Mouse (Mus musculus): ENCODE data around the gene Rhoh. TPM values are rescaled to one million over a fixed set of nuclear protein-coding genes. Genes with fewer than 3 reads are reported as not detected.

Rhoh gene
- polyA plus RNA-seq, 1 experiment from 2014 or later: 0.33 TPM

DNA sequence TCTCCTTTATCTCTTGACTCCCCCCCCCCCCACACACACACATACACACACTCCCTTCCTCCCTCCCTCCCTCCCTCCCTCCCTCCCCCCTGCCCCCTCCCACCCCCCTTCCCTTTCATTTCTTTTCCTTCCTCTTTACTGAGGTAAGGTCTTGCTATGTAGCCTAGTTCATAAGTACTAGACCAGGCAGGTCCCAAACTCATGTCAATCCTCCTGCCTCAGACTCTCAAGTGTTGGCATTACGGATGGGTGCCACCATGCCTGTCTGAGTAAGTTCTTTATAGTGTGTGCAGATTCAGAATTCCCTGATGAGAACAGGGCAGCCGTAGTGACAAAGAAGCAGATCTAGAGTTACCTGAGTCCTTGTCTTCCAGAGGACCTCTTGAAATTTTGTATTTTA lies 20.2 kb downstream of the Rhoh start:
- H3K9ac ChIP-seq (ENCODE audit: low read length): no peak overlapping the region
- H3K4me3 ChIP-seq (ENCODE audit: low read depth, low read length): no peak overlapping the region
- ATAC-seq (ENCODE audit: low FRiP score) (no peak), DNase-seq (ENCODE audit: low spot score, missing footprints) (no peak)
- no peaks in the 10 kb centered on the region for H3K4me1 ChIP-seq (ENCODE audit: control insufficient read depth, insufficient read depth, low read length)
- H3K9me3 ChIP-seq (ENCODE audit: control insufficient read depth, low read length): no peaks in the 10 kb centered on the region
- no peaks in the 10 kb centered on the region for H3K36me3 ChIP-seq (ENCODE audit: control insufficient read depth, insufficient read depth, low read length)
- H3K4me2 ChIP-seq: no peak overlapping the region
- 88% methylated on average over 2 of the region's 2 CpGs for WGBS
- H3K27me3 ChIP-seq (ENCODE audit: control insufficient read depth, insufficient read depth, low read length): no peaks in the 10 kb centered on the region
- no peak overlapping the region for H3K27ac ChIP-seq (ENCODE audit: low read depth, low read length)

DNA sequence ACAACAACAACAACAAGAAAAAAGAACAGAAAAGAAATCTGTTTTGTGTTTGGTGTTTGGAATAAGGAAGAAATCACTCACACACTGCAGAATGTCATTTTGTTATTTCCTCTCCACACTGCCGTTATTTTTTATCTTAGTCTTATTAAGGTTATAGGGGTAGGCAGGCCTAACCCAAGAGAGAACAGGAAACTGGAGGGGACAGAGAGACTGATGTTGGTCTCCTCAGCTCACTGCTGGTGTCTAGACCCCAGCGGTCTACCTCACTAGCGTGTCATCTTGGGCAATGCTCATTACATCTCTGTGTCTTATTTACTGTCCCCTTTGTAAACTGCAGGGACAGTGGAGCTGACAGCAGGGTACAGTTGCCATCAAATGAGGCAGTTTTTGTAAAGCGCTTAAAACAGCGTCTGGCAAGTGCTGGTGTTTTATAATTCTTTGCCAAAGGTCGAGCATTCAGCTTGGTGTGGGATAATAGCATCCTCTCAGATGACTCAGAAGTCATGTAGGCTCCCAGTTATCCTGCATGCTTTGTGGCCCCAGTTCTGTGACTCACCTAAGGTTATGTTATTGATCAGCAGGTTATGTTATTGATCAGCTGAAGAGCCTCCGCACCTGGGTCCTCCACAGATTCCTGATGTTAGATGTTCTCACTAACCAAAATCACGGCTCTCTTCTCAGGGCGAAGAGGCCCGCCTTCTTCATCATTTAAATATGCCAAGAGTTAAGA lies 21.6 kb downstream of the Rhoh start:
- no peak overlapping the region for H3K27ac ChIP-seq (ENCODE audit: low read depth, low read length)
- 89% methylated on average over 10 of the region's 10 CpGs for WGBS
- no peak overlapping the region for H3K9ac ChIP-seq (ENCODE audit: low read length)
- no peaks in the 10 kb centered on the region for H3K9me3 ChIP-seq (ENCODE audit: control insufficient read depth, low read length)
- ATAC-seq (ENCODE audit: low FRiP score) (no peak), DNase-seq (ENCODE audit: low spot score, missing footprints) (no peak)
- H3K4me1 ChIP-seq (ENCODE audit: control insufficient read depth, insufficient read depth, low read length): no peaks in the 10 kb centered on the region
- no peak overlapping the region for H3K4me3 ChIP-seq (ENCODE audit: low read depth, low read length)
- no peak overlapping the region for H3K4me2 ChIP-seq
- no peaks in the 10 kb centered on the region for H3K27me3 ChIP-seq (ENCODE audit: control insufficient read depth, insufficient read depth, low read length)
- H3K36me3 ChIP-seq (ENCODE audit: control insufficient read depth, insufficient read depth, low read length): no peaks in the 10 kb centered on the region

DNA sequence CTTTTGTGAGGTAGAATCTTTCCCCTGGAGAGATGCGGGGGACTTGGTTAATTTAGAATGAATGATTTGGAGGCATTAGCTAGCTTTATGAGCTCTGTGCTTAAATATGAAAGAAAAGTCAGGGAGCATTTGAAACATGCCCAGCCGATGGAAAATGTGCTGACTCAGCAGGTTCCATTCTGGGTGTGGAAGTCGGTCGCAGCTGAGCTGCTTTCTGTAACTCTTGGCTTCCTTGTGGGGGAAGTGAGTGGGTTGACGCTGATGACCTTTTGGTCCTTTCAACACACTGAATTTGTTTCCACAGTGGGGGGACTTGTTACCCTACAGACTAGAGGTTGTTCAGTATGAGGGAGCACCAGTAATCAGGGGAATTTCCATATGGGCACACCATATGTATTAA lies 22.3 kb downstream of the Rhoh start:
- Histone ChIP-seq H3K4me3 (ENCODE audit: low read depth, low read length) (no peak overlapping the region), H3K9ac (ENCODE audit: low read length) (no peak overlapping the region), H3K27me3 (ENCODE audit: control insufficient read depth, insufficient read depth, low read length) (no peaks in the 10 kb centered on the region), H3K9me3 (ENCODE audit: control insufficient read depth, low read length) (no peaks in the 10 kb centered on the region), H3K4me1 (ENCODE audit: control insufficient read depth, insufficient read depth, low read length) (no peaks in the 10 kb centered on the region), H3K4me2 (no peak overlapping the region), H3K36me3 (ENCODE audit: control insufficient read depth, insufficient read depth, low read length) (no peaks in the 10 kb centered on the region), H3K27ac (ENCODE audit: low read depth, low read length) (no peak overlapping the region)
- DNase-seq (ENCODE audit: low spot score, missing footprints): no peak
- no peak for ATAC-seq (ENCODE audit: low FRiP score)
- WGBS: 69% methylated on average over 5 of the region's 5 CpGs

DNA sequence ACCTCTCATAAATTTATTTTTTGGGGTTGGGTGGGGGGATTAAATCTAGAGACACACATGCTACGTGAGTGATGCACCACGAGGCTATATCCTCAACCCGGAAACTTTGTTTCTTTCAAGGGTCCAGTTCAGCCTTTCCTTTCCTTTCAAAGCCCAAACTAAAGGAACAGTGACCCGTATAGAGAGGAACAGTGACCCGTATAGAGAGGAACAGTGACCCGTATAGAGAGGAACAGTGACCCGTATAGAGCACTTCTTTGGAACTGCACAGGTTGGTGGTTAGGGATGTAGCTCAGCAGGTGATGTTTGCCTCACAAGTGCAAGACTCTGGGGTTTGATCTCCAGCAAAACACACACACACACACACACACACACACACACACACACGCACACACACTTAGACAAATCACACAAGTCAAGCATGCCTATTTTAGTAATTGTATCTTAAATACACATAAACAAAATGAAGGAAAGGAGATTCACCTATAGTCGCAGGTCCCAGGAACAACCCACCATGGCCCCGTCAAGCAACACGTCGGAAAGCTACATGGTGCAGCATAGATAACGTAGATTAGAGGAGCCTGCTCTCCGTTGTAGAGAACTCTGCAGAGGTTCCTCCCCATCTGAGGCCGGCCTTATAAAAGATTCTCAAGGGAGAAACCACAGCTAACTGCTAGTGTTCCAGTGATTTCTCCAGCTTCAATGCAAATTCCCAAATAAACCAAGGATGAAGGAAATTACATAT lies 24.9 kb downstream of the Rhoh start:
- DNase-seq (ENCODE audit: low spot score, missing footprints) (no peak), ATAC-seq (ENCODE audit: low FRiP score) (no peak)
- no peak overlapping the region for H3K4me2 ChIP-seq
- no peaks in the 10 kb centered on the region for H3K4me1 ChIP-seq (ENCODE audit: control insufficient read depth, insufficient read depth, low read length)
- H3K27me3 ChIP-seq (ENCODE audit: control insufficient read depth, insufficient read depth, low read length): no peaks in the 10 kb centered on the region
- H3K9ac ChIP-seq (ENCODE audit: low read length): no peak overlapping the region
- H3K4me3 ChIP-seq (ENCODE audit: low read depth, low read length): no peak overlapping the region
- no peaks in the 10 kb centered on the region for H3K36me3 ChIP-seq (ENCODE audit: control insufficient read depth, insufficient read depth, low read length)
- H3K27ac ChIP-seq (ENCODE audit: low read depth, low read length): no peak overlapping the region
- WGBS: 41% methylated on average over 15 of the region's 15 CpGs
- no peaks in the 10 kb centered on the region for H3K9me3 ChIP-seq (ENCODE audit: control insufficient read depth, low read length)

DNA sequence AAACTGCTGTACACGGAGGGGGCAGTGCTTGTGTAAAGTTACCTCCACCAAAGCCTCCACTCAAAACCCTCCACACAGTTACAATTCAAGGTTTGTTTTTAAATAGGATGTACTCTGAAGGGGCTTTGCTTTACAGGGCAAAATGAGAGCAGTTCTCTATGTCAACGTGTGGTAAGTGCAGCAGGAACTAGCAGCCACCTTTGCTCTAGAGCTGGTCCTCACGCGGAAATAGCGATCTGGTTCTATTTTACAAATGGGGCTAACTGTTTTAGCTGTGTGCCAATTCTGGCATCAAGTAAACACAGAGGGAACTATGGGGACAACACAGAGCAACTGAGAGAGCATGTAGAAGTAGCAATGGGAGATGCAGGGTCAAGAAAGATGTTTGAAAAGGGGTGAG lies 27.1 kb downstream of the Rhoh start:
- no peak overlapping the region for H3K4me2 ChIP-seq
- H3K27ac ChIP-seq (ENCODE audit: low read depth, low read length): no peak overlapping the region
- H3K27me3 ChIP-seq (ENCODE audit: control insufficient read depth, insufficient read depth, low read length): no peaks in the 10 kb centered on the region
- ATAC-seq (ENCODE audit: low FRiP score) (no peak), DNase-seq (ENCODE audit: low spot score, missing footprints) (no peak)
- no peaks in the 10 kb centered on the region for H3K9me3 ChIP-seq (ENCODE audit: control insufficient read depth, low read length)
- no peaks in the 10 kb centered on the region for H3K36me3 ChIP-seq (ENCODE audit: control insufficient read depth, insufficient read depth, low read length)
- H3K4me1 ChIP-seq (ENCODE audit: control insufficient read depth, insufficient read depth, low read length): no peaks in the 10 kb centered on the region
- H3K4me3 ChIP-seq (ENCODE audit: low read depth, low read length): no peak overlapping the region
- no peak overlapping the region for H3K9ac ChIP-seq (ENCODE audit: low read length)
- WGBS: 93% methylated on average over 5 of the region's 5 CpGs

DNA sequence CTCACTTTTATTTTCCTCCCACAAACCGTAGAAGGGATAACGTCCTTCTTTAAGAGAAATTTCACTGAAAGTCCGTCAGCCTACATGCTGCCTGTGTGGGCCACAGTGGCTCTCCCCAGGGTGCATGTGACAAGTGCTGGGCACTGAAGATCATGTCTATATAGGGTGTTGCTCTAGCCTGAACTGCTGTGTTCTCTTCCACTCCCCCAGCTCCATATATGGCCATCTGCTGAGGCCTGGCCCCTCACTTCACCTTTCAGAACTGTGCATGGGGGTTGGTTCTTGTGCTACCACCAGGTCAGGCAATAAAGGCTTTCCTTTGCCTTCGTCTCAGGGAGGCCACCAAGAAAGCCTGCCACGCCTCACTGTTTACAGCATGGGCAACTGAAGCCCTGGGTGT lies 28.0 kb downstream of the Rhoh start:
- H3K27ac ChIP-seq (ENCODE audit: low read depth, low read length): no peak overlapping the region
- H3K27me3 ChIP-seq (ENCODE audit: control insufficient read depth, insufficient read depth, low read length): no peaks in the 10 kb centered on the region
- no peak overlapping the region for H3K4me3 ChIP-seq (ENCODE audit: low read depth, low read length)
- no peaks in the 10 kb centered on the region for H3K36me3 ChIP-seq (ENCODE audit: control insufficient read depth, insufficient read depth, low read length)
- H3K9ac ChIP-seq (ENCODE audit: low read length): no peak overlapping the region
- H3K9me3 ChIP-seq (ENCODE audit: control insufficient read depth, low read length): no peaks in the 10 kb centered on the region
- no peak for DNase-seq (ENCODE audit: low spot score, missing footprints)
- WGBS: 71% methylated on average over 5 of the region's 5 CpGs
- ATAC-seq (ENCODE audit: low FRiP score): no peak
- no peak overlapping the region for H3K4me2 ChIP-seq
- no peaks in the 10 kb centered on the region for H3K4me1 ChIP-seq (ENCODE audit: control insufficient read depth, insufficient read depth, low read length)

DNA sequence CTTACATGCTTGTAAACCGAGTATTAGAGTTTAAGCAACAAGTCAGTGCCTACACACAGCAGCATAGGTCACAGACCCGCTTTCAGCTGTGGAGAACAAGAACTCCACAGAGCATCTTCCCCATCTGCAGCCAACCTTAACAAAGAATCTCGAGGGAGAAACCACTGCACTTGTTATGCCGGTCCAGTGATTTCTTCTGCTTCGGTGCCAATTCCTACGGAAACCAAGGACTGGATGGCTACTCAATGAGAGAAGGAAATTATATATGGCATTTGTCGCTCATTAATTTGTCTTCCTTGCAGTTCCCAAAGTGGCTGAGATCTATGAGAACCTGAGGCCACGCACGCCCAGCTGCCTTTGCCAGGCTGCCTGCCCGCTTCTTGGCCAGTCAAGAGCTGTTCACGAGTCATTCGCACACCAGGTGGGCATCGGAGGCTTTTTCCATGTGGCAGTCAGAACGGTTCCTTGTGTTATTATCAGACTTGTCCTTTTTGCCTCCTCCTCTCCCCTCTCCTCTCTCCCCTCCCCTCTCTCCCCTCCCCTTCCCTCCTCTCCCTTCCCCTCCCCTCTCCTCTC lies 30.3 kb downstream of the Rhoh start:
- no peak overlapping the region for H3K27ac ChIP-seq (ENCODE audit: low read depth, low read length)
- ATAC-seq (ENCODE audit: low FRiP score): no peak
- H3K9me3 ChIP-seq (ENCODE audit: control insufficient read depth, low read length): no peaks in the 10 kb centered on the region
- H3K4me2 ChIP-seq: no peak overlapping the region
- H3K36me3 ChIP-seq (ENCODE audit: control insufficient read depth, insufficient read depth, low read length): no peaks in the 10 kb centered on the region
- H3K9ac ChIP-seq (ENCODE audit: low read length): no peak overlapping the region
- no peak for DNase-seq (ENCODE audit: low spot score, missing footprints)
- H3K4me1 ChIP-seq (ENCODE audit: control insufficient read depth, insufficient read depth, low read length): no peaks in the 10 kb centered on the region
- H3K4me3 ChIP-seq (ENCODE audit: low read depth, low read length): no peak overlapping the region
- WGBS: 83% methylated on average over 14 of the region's 14 CpGs
- no peaks in the 10 kb centered on the region for H3K27me3 ChIP-seq (ENCODE audit: control insufficient read depth, insufficient read depth, low read length)

DNA sequence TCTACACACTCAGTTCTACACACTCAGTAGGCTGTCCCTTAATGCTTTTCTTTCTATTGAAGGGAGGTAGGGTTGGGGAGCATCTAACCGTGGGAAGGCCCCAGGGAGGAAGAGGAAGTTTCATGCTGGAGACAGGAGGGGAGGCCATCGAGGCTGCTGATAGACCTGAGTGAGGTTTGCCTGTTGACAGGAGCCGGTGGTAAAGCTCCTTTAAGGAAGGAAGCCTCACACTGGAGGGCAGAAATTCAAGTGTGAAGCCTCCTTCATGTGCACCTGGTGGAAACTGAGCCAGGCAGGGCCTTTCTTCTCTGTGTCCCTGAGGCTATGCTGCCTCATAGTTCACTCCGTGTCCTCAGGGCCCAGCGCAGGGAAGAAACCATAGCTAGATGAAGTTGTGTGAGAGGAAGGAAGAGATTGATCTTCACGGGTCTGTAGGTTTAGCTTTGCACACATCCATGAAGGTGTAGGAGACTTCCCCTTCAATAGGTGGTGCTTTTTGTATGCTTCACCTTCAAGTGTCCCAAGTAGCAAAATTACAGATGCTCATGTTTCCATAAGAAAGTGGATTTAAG lies 34.2 kb downstream of the Rhoh start:
- Histone ChIP-seq H3K9me3 (ENCODE audit: control insufficient read depth, low read length) (no peaks in the 10 kb centered on the region), H3K27ac (ENCODE audit: low read depth, low read length) (no peak overlapping the region), H3K4me3 (ENCODE audit: low read depth, low read length) (no peak overlapping the region), H3K4me1 (ENCODE audit: control insufficient read depth, insufficient read depth, low read length) (no peaks in the 10 kb centered on the region), H3K27me3 (ENCODE audit: control insufficient read depth, insufficient read depth, low read length) (no peaks in the 10 kb centered on the region), H3K4me2 (no peak overlapping the region), H3K36me3 (ENCODE audit: control insufficient read depth, insufficient read depth, low read length) (no peaks in the 10 kb centered on the region), H3K9ac (ENCODE audit: low read length) (no peak overlapping the region)
- ATAC-seq (ENCODE audit: low FRiP score) (no peak), DNase-seq (ENCODE audit: low spot score, missing footprints) (no peak)
- WGBS: 83% methylated on average over 6 of the region's 6 CpGs

DNA sequence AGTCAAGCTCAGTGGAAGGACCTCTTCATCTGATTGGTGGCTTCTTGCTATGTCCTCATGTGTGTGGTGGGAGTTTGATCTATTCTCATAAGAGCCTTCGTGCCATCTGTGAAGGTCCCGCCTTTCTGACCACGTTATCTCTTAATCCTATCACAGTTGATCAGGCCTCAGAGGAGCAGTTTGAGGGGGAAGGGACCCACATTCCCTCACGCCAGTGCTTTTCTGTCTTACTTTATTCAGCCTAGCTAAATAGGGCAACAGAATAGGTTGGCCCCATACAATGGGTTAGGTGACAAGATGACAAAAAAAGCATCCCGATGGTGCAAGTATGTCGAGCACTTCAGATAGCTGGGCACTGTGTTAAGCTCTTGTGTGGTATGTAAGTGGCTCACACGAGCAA lies 34.8 kb downstream of the Rhoh start:
- no peak for DNase-seq (ENCODE audit: low spot score, missing footprints)
- Histone ChIP-seq H3K4me3 (ENCODE audit: low read depth, low read length) (no peak overlapping the region), H3K9me3 (ENCODE audit: control insufficient read depth, low read length) (no peaks in the 10 kb centered on the region), H3K27ac (ENCODE audit: low read depth, low read length) (no peak overlapping the region), H3K9ac (ENCODE audit: low read length) (no peak overlapping the region), H3K4me2 (no peak overlapping the region), H3K36me3 (ENCODE audit: control insufficient read depth, insufficient read depth, low read length) (no peaks in the 10 kb centered on the region), H3K27me3 (ENCODE audit: control insufficient read depth, insufficient read depth, low read length) (no peaks in the 10 kb centered on the region), H3K4me1 (ENCODE audit: control insufficient read depth, insufficient read depth, low read length) (no peaks in the 10 kb centered on the region)
- 69% methylated on average over 7 of the region's 7 CpGs for WGBS
- ATAC-seq (ENCODE audit: low FRiP score): no peak
